Mouse (Mus musculus) MN1 (cell line): ENCODE measurements at regions not wholly inside any gene's neighbourhood (a gene's known extent, or its start where the extent isn't known, plus 50 kb on each side); places are given as distances from the start of the nearest gene placed in this dataset.

Experiments used
- DNase-seq: peaks from one replicate; pipeline ENCODE4 v3.0.0-alpha.2; 2016; ENCODE audit warnings: low spot score

GRCm38 (mm10) chr17:75894934-75895333, 343.2 kb upstream of the Fam98a start:
- DNase-seq: no peak

- DNase-seq: no peak
These were observed 341.8 kb upstream of the Fam98a start for GRCm38 (mm10) chr17:75893559-75893958.

- no peak for DNase-seq
These were observed 340.4 kb upstream of the Fam98a start for GRCm38 (mm10) chr17:75892156-75892555.

- DNase-seq: no peak
These were observed 339.8 kb upstream of the Fam98a start for GRCm38 (mm10) chr17:75891564-75891963.

GRCm38 (mm10) chr17:75877848-75878247, 326.1 kb upstream of the Fam98a start:
- no peak for DNase-seq

- DNase-seq: no peak
These were observed 325.1 kb upstream of the Fam98a start for GRCm38 (mm10) chr17:75876895-75877294.

GRCm38 (mm10) chr17:75874535-75874934, 322.8 kb upstream of the Fam98a start:
- DNase-seq: no peak

- no peak for DNase-seq
These were observed 318.7 kb upstream of the Fam98a start for GRCm38 (mm10) chr17:75870492-75870891.

- no peak for DNase-seq
These were observed 305.3 kb upstream of the Fam98a start for GRCm38 (mm10) chr17:75857015-75857414.

- DNase-seq: no peak
These were observed 264.4 kb upstream of the Fam98a start for GRCm38 (mm10) chr17:75815997-75816626.

GRCm38 (mm10) chr17:75812163-75812562, 260.4 kb upstream of the Fam98a start:
- no peak for DNase-seq

GRCm38 (mm10) chr17:75808524-75809326, 257.0 kb upstream of the Fam98a start:
- DNase-seq: no peak

- no peak for DNase-seq
These were observed 256.3 kb upstream of the Fam98a start for GRCm38 (mm10) chr17:75808025-75808424.

GRCm38 (mm10) chr17:75804358-75804757, 252.6 kb upstream of the Fam98a start:
- DNase-seq: no peak

GRCm38 (mm10) chr17:75796380-75796779, 244.6 kb upstream of the Fam98a start:
- no peak for DNase-seq

GRCm38 (mm10) chr17:75795772-75796171, 244.0 kb upstream of the Fam98a start:
- DNase-seq: no peak

- DNase-seq: no peak
These were observed 228.0 kb upstream of the Fam98a start for GRCm38 (mm10) chr17:75779770-75780169.

- no peak for DNase-seq
These were observed 224.9 kb upstream of the Fam98a start for GRCm38 (mm10) chr17:75776611-75777010.

- DNase-seq: no peak
These were observed 223.8 kb upstream of the Fam98a start for GRCm38 (mm10) chr17:75775518-75775917.

GRCm38 (mm10) chr17:75772861-75773260, 221.1 kb upstream of the Fam98a start:
- no peak for DNase-seq

GRCm38 (mm10) chr17:75768654-75769053, 216.9 kb upstream of the Fam98a start:
- no peak for DNase-seq

- DNase-seq: no peak
These were observed 211.6 kb upstream of the Fam98a start for GRCm38 (mm10) chr17:75763391-75763790.

- DNase-seq: no peak
These were observed 204.7 kb upstream of the Fam98a start for GRCm38 (mm10) chr17:75756487-75756886.

GRCm38 (mm10) chr17:75716458-75716857, 164.7 kb upstream of the Fam98a start:
- DNase-seq: no peak
